Mouse (Mus musculus) retina, adult 2 months (tissue): Measurements from ENCODE around the gene Cldn9.

Source experiments
- DNase-seq: peaks from one replicate; pipeline ENCODE4 v3.0.0-alpha.2; 2012; ENCODE audit warnings: low read depth, low spot score

The Cldn9 gene

GRCm38 (mm10) chr17:23680336-23680735 is 3.5 kb downstream of the Cldn9 start:
- DNase-seq: no peak

GRCm38 (mm10) chr17:23679127-23679835 is 4.5 kb downstream of the Cldn9 start, which contains the start of gene Cldn6:
TSS of gene Cldn6 (plus strand) at chr17:23679249.
- DNase-seq: no peak

GRCm38 (mm10) chr17:23677236-23677679 is 6.6 kb downstream of the Cldn9 start, which contains the start of gene Tnfrsf12a:
TSS of gene Tnfrsf12a (minus strand) at chr17:23677468.
- DNase-seq: peak; percentile 48

GRCm38 (mm10) chr17:23676473-23677031 is 7.3 kb downstream of the Cldn9 start:
- DNase-seq: no peak

- no peak for DNase-seq
These were observed 8.1 kb downstream of the Cldn9 start for GRCm38 (mm10) chr17:23675564-23676281.

GRCm38 (mm10) chr17:23675127-23675526 is 8.7 kb downstream of the Cldn9 start:
- DNase-seq: no peak

- DNase-seq: no peak
These were observed 9.4 kb downstream of the Cldn9 start for GRCm38 (mm10) chr17:23674271-23674952.

GRCm38 (mm10) chr17:23673424-23674073 is 10.3 kb downstream of the Cldn9 start, which contains the start of the genes Hcfc1r1 and Thoc6:
TSS of gene Hcfc1r1 (plus strand) at chr17:23673596.
TSS of gene Thoc6 (minus strand) at chr17:23673882.
- DNase-seq: peak; percentile 92

- no peak for DNase-seq
These were observed 11.1 kb downstream of the Cldn9 start for GRCm38 (mm10) chr17:23672761-23673160.

- no peak for DNase-seq
These were observed 12.3 kb downstream of the Cldn9 start for GRCm38 (mm10) chr17:23671519-23671918.

- no peak for DNase-seq
These were observed 13.2 kb downstream of the Cldn9 start for GRCm38 (mm10) chr17:23670516-23671074.

GRCm38 (mm10) chr17:23665511-23665910 is 18.3 kb downstream of the Cldn9 start:
- no peak for DNase-seq

- no peak for DNase-seq
These were observed 19.2 kb downstream of the Cldn9 start for GRCm38 (mm10) chr17:23664556-23665021.

- DNase-seq: no peak
These were observed 22.3 kb downstream of the Cldn9 start for GRCm38 (mm10) chr17:23661526-23661925.

GRCm38 (mm10) chr17:23660876-23661200 is 23.0 kb downstream of the Cldn9 start:
- DNase-seq: no peak

GRCm38 (mm10) chr17:23660117-23660875 is 23.5 kb downstream of the Cldn9 start, which contains the start of gene Bicdl2:
TSS of gene Bicdl2 (plus strand) at chr17:23660506.
- DNase-seq: no peak

GRCm38 (mm10) chr17:23658450-23658849 is 25.4 kb downstream of the Cldn9 start:
- DNase-seq: no peak

GRCm38 (mm10) chr17:23654410-23654809 is 29.4 kb downstream of the Cldn9 start:
- no peak for DNase-seq

GRCm38 (mm10) chr17:23654001-23654400 is 29.8 kb downstream of the Cldn9 start:
- no peak for DNase-seq

- no peak for DNase-seq
These were observed 30.5 kb downstream of the Cldn9 start for GRCm38 (mm10) chr17:23653324-23653723.
